Mouse (Mus musculus) lung, postnatal 25 days (tissue): ENCODE measurements around the gene Zfp936.
"Not testable (repeated sequence)": the region's sequence is repeated elsewhere in the genome, so short reads cannot be mapped to it uniquely, and the experiment has no call there.

Experiments used
- DNase-seq: peaks from one replicate; pipeline ENCODE4 v3.0.0; 2022; ENCODE audit warnings: low spot score

Gene Zfp936

DNA sequence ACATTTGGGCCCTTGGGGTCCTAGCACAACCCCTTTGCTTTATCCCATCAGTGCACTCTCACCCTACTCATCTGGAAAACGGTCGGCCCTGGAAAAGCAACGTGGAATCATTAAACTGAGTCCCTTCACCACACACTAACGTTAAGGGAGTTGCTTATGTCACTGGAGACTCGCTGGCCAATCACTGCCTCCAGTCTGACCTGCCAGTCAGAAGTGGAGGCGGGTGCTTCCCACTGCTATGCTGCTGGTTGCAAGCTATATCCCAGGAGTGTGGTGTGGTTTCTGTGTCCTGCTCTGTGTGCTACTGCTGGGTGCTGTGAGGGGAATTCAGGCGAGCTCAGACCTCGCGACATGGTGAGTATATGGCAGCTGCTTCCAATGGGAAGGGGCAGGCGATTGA is at the start of gene Zfp936:
TSS of gene Zfp936 (plus strand) at position 301 of the 400 bp plus-strand sequence.
- DNase-seq = not testable (repeated sequence)

DNA sequence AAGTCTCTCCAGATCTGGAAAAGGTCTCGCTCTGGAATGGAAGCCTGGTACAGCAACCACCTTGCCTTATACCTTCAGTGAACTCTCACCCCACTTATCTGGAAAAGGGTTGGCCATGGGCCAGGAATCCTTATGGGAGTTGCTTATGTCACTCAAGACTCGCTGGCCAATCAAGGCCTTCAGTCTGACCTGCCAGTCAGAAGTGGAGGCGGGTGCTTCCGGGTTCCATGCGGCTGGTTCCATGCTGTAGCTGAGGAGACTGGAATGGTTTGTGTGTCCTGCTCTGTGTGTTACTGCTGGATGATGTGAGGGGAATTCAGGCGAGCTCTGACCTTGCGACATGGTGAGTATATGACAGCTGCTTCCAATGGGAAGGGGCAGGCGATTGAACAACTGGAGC is 36.2 kb upstream of the Zfp936 start:
- DNase-seq = no peak

DNA sequence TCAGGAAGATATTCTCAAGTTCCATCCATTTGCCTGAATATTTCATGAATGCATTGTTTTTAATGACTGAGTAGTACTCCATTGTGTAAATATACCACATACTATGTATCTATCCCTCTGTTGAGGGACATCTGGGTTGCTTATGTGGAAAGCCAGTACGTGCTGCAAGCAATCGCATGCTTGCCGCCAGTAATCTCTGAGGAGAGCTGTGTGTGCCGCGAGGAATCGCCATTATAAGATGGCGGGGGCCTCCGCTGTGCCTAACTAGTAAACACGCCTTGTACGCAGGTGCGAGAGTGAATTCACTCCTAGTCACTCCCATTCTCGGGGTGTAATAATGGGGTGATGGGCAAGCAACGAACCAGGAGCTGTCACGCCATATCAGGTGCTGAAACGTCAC is 14.7 kb downstream of the Zfp936 start:
- DNase-seq = not testable (repeated sequence)

DNA sequence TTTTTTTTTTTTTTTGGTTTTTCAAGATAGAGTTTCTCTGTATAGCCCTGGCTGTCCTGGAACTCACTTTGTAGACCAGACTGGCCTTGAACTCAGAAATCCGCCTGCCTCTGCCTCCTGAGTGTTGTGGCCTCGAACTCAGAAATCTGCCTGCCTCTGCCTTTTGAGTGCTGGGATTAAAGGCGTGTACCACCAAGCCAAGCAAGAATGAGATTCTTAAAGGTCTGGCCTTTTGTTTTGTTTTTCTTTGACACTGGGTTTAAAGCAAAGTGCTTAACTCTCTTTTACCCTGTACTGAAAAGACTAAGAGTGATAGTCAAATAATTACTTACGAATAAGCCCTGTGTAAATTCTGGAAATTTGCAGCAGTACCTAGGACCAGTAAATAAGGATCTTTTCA is 50.1 kb downstream of the Zfp936 start:
- DNase-seq = not testable (repeated sequence)

DNA sequence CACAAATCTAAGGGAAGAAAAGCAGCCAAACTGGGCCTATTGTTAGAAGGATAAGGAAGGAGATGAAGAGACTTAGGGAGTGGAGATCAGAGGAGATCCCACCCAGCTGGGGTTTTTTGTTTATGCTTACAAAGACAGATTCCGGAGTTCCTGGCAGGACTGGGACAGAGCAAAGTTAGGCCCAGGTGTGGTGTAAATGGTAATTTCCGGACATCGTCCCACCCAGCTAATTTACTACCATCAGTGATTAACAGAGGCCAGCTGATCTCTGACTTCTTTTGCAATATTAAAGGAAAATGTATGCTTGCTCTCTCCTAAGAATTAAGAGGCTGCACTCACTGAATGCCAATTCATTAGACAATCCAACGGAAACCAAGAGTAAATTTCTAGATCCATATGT is 53.1 kb downstream of the Zfp936 start:
- not testable (repeated sequence) for DNase-seq

DNA sequence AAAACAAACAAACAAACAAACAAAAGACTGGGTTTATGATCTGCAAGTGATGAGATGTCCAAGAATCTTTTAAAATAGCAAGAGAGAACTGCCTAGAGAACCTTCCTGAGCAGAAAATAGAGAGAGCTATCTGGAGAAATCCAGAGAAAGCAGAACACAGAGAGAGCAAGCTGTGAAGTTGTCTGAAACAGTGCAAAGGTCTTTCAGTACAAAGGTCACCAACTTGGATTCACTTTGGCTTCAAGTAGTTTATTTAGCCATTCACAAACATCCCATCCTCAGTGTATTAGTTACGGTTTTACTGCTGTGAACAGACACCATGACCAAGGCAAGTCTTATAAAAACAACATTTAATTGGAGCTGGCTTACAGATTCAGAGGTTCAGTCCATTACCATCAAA is 53.8 kb downstream of the Zfp936 start:
- DNase-seq = not testable (repeated sequence)

DNA sequence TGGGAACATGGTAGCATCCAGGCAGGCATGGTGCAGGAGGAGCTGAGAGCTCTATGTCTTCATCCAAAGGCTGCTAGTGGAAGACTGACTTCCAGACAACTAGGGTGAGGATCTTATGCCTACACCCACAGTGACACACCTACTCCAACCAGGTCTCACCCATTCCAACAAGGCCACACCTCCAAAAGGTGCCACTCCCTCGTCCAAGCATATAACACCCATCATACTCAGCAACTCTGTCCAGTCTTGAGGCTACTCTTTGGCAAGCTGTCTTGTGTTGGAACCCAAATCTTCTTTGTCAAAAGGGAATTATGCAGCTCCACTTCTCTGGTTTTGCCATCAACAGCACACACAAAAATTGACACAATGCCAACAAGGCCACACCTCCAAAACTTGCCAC is 54.2 kb downstream of the Zfp936 start:
- DNase-seq = not testable (repeated sequence)

DNA sequence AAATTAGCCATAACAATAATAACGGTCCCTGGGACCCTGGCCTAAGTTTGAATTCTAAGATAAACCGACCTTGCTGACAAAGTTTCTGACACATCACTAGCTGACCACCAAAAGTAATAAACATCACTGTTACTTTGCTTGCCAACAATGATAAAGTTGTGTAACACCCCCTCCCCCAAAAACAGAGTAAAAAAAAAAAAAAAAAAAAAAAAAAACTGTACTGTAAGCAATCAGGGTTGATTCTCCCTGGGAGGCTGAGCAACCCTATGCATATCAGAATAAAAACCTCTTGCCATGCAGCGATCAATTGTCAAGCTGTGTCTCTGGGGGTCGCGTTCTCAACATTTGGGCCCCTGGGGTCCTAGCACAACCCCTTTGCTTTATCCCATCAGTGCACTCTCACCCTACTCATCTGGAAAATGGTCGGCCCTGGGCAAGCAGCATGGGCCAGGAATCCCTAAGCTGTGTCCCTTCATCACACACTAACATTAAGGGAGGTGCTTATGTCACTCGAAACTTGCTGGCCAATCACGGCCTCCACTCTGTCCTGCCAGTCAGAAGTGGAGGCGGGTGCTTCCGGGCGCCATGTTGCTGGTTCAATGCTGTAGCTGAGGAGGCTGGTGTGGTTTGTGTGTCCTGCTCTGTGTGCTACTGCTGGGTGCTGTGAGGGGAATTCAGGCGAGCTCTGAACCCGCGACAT is 63.1 kb downstream of the Zfp936 start:
- no peak for DNase-seq

DNA sequence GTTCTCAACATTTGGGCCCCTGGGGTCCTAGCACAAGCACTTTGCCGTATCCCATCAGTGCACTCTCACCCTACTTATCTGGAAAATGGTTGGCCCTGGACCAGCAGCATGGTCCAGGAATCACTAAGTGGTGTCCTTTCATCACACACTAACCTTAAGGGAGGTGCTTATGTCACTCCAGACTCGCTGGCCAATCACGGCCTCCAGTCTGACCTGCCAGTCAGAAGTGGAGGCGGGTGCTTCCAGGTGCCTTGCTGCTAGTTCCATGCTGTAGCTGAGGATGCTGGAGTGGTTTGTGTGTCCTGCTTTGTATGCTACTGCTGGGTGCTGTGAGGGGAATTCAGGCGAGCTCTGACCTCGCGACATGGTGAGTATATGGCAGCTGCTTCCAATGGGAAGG is 99.8 kb downstream of the Zfp936 start:
- not testable (repeated sequence) for DNase-seq
